Mouse (Mus musculus) CH12.LX (cell line): Measurements from ENCODE around the gene Clca4a.

Source experiments
- BHLHE40 ChIP-seq: IDR thresholded peaks from 2 replicates; pipeline ENCODE4 v1.6.1; 2011; ENCODE audit warnings: mild to moderate bottlenecking, low read depth, low read length, improper control_type of control experiment
- CHD1 ChIP-seq: IDR thresholded peaks from 2 replicates; pipeline ENCODE4 v1.6.1; 2012; ENCODE audit warnings: low read depth, low read length, improper control_type of control experiment, inconsistent platforms
- MAX ChIP-seq: IDR thresholded peaks from 2 replicates; pipeline ENCODE4 v1.6.1; 2011; ENCODE audit warnings: low read length, improper control_type of control experiment
- MYC ChIP-seq: IDR thresholded peaks from 2 replicates; pipeline ENCODE4 v1.6.1; 2011; ENCODE audit warnings: low read depth, mild to moderate bottlenecking, improper control_type of control experiment, low read length
- NELFE ChIP-seq: IDR thresholded peaks from 2 replicates; pipeline ENCODE4 v1.6.1; 2011; ENCODE audit warnings: low read depth, low read length, improper control_type of control experiment
- TCF12 ChIP-seq: IDR thresholded peaks from 2 replicates; pipeline ENCODE4 v1.6.1; 2014; ENCODE audit warnings: low read depth, mild to moderate bottlenecking, inconsistent platforms, low read length, improper control_type of control experiment
- USF1 ChIP-seq: IDR thresholded peaks from 2 replicates; pipeline ENCODE4 v1.6.1; 2014; ENCODE audit warnings: low read depth, mild to moderate bottlenecking, inconsistent platforms, low read length, improper control_type of control experiment
- ZMIZ1 ChIP-seq: IDR thresholded peaks from 2 replicates; pipeline ENCODE4 v1.6.1; 2012; ENCODE audit warnings: low read depth, mild to moderate bottlenecking, inconsistent platforms, low read length, improper control_type of control experiment
- ZNF384 ChIP-seq: IDR thresholded peaks from 2 replicates; pipeline ENCODE4 v1.6.1; 2012; ENCODE audit warnings: low read depth, low read length, improper control_type of control experiment, inconsistent platforms

GRCm38 (mm10) chr3:144933011-144933491 is 41.8 kb downstream of the Clca4a start:
- TF ChIP-seq USF1 (no peak), MAX (no peak), CHD1 (no peak), ZMIZ1 (no peak), ZNF384 (no peak), NELFE (no peak), MYC (no peak), BHLHE40 (no peak), TCF12 (no peak)
